ENCODE assay signal across 8 mouse cellular contexts in genomic region chr9:46314507-46314906, GRCm38 (mm10). TPM values are rescaled to one million over a fixed set of nuclear protein-coding genes. Genes with fewer than 3 reads are reported as not detected.
A peak's percentile ranks its signal among the peaks of the same experiment; 100 is the strongest.
DNase-seq lines count a peak whose midpoint lies in the region; ATAC-seq and TF ChIP-seq lines count a peak whose summit lies in the region.

No protein-coding gene starts in this region.

- no peak overlapping the region for H3K9ac ChIP-seq in liver, adult 2 months (ENCODE audit: low read depth, low read length)

- 8% methylated on average over 4 of the region's 4 CpGs for whole genome bisulfite sequencing in liver, adult 2 months

- peak; percentile 99 for TF ChIP-seq CTCF in liver, adult 2 months (IDR thresholded peaks at IDR 0.05; ENCODE audit: low read depth, low read length)

- no peak overlapping the region for H3K27ac ChIP-seq in liver, adult 2 months (replicated peaks; ENCODE audit: insufficient read depth, low read depth, low read length)

- no peaks in the 10 kb centered on the region for H3K27me3 ChIP-seq in liver, adult 2 months (ENCODE audit: control insufficient read depth, insufficient read depth, low read length)

- H3K79me2 ChIP-seq in liver, adult 2 months (ENCODE audit: control insufficient read depth, insufficient read depth, low read length), result no peaks in the 10 kb centered on the region

- peak; percentile 95 for ATAC-seq in granulocyte monocyte progenitor cell, adult 5-6 weeks (replicated peaks; ENCODE audit: poor library complexity, severe bottlenecking)
- peak; percentile 86 for ATAC-seq in monocyte, adult 5-6 weeks (replicated peaks; ENCODE audit: insufficient number of reproducible peaks, low FRiP score, low TSS enrichment, poor library complexity, severe bottlenecking)

- H3K4me3 ChIP-seq in liver, adult 2 months (ENCODE audit: insufficient read depth, low read depth, low read length), result no peak overlapping the region

- H3K36me3 ChIP-seq in liver, adult 2 months (ENCODE audit: control insufficient read depth, insufficient read depth, low read length), result no peaks in the 10 kb centered on the region

- no peaks in the 10 kb centered on the region for H3K4me1 ChIP-seq in liver, adult 2 months (ENCODE audit: control insufficient read depth, insufficient read depth, low read length)

- peak; percentile 57 to 64 for DNase-seq in left cerebral cortex, adult 18-20 months (ENCODE audit: low spot score in 2 of 2)
- DNase-seq in left cerebral cortex, adult 8-10 months (ENCODE audit: low spot score in 2 of 2), result no peak
- peak; percentile 85 to 88 for DNase-seq in cerebellum, postnatal 10 days
- DNase-seq in kidney, adult 18-20 months, result peak; percentile 67
- DNase-seq in liver, adult 2 months (ENCODE audit: extremely low read depth, low read depth, low spot score), result peak; percentile 48
- DNase-seq in spleen, postnatal 36 days (ENCODE audit: low spot score in 2 of 2), result peak; percentile 24 to 25

- no peak for TF ChIP-seq POLR2A in liver, adult 2 months (IDR thresholded peaks at IDR 0.05; ENCODE audit: extremely low read depth, insufficient read depth, low read length)

RNA-seq across cellular contexts. Expression of gene 4931429L15Rik, which starts 5.3 kb away (rescaled TPM):
- total RNA-seq in left cerebral cortex, adult 18-20 months (2021), result not detected
- not detected for total RNA-seq in left cerebral cortex, adult 8-10 months (2022)
- total RNA-seq in granulocyte monocyte progenitor cell, adult 5-6 weeks (2014; fragmentation: Nextera tagmentation), result not detected in 2 replicates
- total RNA-seq in granulocyte monocyte progenitor cell, adult 5-6 weeks (2017), result not detected in 2 replicates
- not detected in 2 replicates for total RNA-seq in liver, adult 2 months (2014; rRNA removed)
- not detected in 2 replicates for polyA plus RNA-seq in liver, adult 2 months (2012; rRNA removed)
- total RNA-seq in monocyte, adult 5-6 weeks (2017), result not detected in 3 replicates

RNA-seq across cellular contexts. Expression of gene Bud13, which starts 31.7 kb away (rescaled TPM):
- total RNA-seq in left cerebral cortex, adult 18-20 months (2021), result 10 to 100 TPM; 11.2 to 12.0 TPM
- total RNA-seq in left cerebral cortex, adult 8-10 months (2022), result 10 to 100 TPM in 3 of 4 experiments, 1 to 10 TPM in 1; 9.3 to 13.8 (median 11.1) TPM
- 22.3 and 28.0 TPM in 2 replicates for total RNA-seq in granulocyte monocyte progenitor cell, adult 5-6 weeks (2014; fragmentation: Nextera tagmentation)
- 15.6 and 16.2 TPM in 2 replicates for total RNA-seq in granulocyte monocyte progenitor cell, adult 5-6 weeks (2017)
- total RNA-seq in liver, adult 2 months (2014; rRNA removed), result 2.6 and 3.0 TPM in 2 replicates
- 3.2 and 3.6 TPM in 2 replicates for polyA plus RNA-seq in liver, adult 2 months (2012; rRNA removed)
- total RNA-seq in monocyte, adult 5-6 weeks (2017), result 17.8 to 28.9 TPM (median 25.2 TPM) in 3 replicates

RNA-seq across cellular contexts. Expression of gene Zpr1, which starts 41.6 kb away (rescaled TPM):
- total RNA-seq in left cerebral cortex, adult 18-20 months (2021), result 10 to 100 TPM; 39.4 to 40.4 TPM
- 10 to 100 TPM; 41.4 to 46.2 (median 43.4) TPM for total RNA-seq in left cerebral cortex, adult 8-10 months (2022)
- total RNA-seq in granulocyte monocyte progenitor cell, adult 5-6 weeks (2014; fragmentation: Nextera tagmentation), result 28.1 and 50.4 TPM in 2 replicates
- 36.1 and 42.8 TPM in 2 replicates for total RNA-seq in granulocyte monocyte progenitor cell, adult 5-6 weeks (2017)
- 25.9 and 42.4 TPM in 2 replicates for total RNA-seq in liver, adult 2 months (2014; rRNA removed)
- polyA plus RNA-seq in liver, adult 2 months (2012; rRNA removed), result 19.5 and 23.0 TPM in 2 replicates
- 29.9 to 42.5 TPM (median 32.2 TPM) in 3 replicates for total RNA-seq in monocyte, adult 5-6 weeks (2017)

RNA-seq across cellular contexts. Expression of gene Apoa5, which starts 46.1 kb away (rescaled TPM):
- total RNA-seq in left cerebral cortex, adult 18-20 months (2021), result not detected
- not detected for total RNA-seq in left cerebral cortex, adult 8-10 months (2022)
- total RNA-seq in granulocyte monocyte progenitor cell, adult 5-6 weeks (2014; fragmentation: Nextera tagmentation), result not detected in 2 replicates
- not detected in 2 replicates for total RNA-seq in granulocyte monocyte progenitor cell, adult 5-6 weeks (2017)
- 771 and 1,014 TPM in 2 replicates for total RNA-seq in liver, adult 2 months (2014; rRNA removed)
- polyA plus RNA-seq in liver, adult 2 months (2012; rRNA removed), result 2,298 and 3,079 TPM in 2 replicates
- not detected in 3 replicates for total RNA-seq in monocyte, adult 5-6 weeks (2017)

Comparison
In these comparisons a context has a peak if more than half of its experiments do, and no peak if none do; other contexts are left out.
1. DNase-seq: peak in left cerebral cortex, adult 18-20 months (2 of 2), cerebellum, postnatal 10 days (2 of 2), kidney, adult 18-20 months (single experiment), liver, adult 2 months (single experiment) and spleen, postnatal 36 days (2 of 2); none in left cerebral cortex, adult 8-10 months (0 of 2).